Mouse (Mus musculus): ENCODE measurements around the gene Nod2.
A peak's percentile ranks its signal among the peaks of the same experiment; 100 is the strongest.

The Nod2 gene

GRCm38 (mm10) chr8:88646837-88647778 is at the start of gene Nod2:
Nod2 (plus strand) TSS chr8:88647315.
- DNase-seq (ENCODE audit: low spot score) = peak; percentile 80

- no peak for DNase-seq (ENCODE audit: low spot score)
Measured at GRCm38 (mm10) chr8:88598578-88598977, 48.5 kb upstream of the Nod2 start.

GRCm38 (mm10) chr8:88599491-88599890 is 47.6 kb upstream of the Nod2 start:
- no peak for DNase-seq (ENCODE audit: low spot score)

DNA sequence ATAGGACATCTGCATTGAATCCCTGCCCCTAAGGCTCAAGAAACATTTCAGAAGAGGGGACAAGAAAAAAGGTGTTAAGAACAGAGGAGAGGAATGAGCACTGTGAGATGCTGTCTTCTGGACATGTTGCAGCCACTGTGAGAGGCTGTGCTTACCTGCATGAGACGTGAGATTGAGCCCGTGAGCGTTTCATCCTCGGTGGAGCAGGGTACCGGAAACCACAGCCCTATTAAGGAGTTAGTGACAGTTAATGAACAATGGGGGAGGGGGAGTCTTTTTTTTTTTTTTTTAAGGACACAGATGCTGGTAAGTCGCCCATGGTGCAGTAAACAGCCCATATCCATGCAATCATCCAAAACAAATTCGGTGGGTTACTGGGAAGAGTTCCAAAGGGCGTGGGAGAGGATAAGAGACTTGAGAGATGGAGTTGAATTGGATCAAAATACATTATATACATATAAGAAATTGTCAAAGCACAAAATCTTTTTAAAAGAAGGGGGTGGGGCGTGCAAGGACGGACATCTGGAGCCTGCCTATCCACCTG is 43.6 kb upstream of the Nod2 start:
- DNase-seq (ENCODE audit: low spot score) = no peak

DNA sequence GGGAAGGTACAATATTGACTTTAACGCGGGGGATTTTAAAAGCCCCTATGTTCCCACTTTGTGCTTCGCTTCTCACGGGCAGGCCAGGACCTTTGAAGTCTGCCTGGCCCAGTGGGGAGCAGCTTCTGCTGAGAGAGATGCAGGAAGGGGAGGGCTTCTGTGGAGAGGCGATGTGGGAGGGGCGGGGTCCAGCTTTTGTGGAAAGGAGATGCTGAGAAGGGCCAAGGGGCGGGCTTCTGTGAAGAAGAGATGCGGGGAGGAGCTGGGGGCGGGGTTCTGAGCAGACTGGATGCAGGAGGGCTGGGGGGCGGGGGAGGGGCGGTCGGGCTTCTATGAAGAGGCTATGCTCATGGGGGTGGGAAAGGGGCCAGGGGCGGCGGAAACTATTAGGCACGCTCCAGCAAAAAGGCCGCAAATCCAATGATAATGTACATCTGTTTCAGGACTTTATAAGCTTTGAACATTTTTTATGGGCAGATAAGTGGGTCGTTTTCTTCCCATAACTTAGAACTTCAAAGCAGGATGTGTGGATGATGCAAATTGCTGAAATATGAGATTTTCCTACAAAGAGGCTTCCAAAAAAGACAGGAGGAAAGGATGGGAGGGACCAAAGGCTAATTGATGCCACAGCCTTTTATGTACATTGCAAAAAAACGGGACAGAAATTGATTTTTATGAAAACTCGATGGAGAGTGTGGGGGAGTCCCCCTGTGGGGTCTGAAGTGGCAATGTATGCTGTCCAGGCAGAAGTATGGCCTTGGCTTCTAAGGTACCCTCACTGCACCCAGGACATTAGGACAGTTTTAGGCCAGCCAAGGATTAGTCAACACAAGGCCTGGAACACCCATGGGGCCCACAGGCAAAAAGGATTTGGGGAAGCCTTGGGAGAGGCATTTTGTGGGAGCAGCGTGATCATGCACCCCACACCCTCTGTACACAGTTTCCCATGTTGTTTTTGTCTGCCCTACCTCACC is 42.8 kb upstream of the Nod2 start:
- peak; percentile 53 for DNase-seq (ENCODE audit: low spot score)

GRCm38 (mm10) chr8:88605361-88606040 is 41.6 kb upstream of the Nod2 start:
- no peak for DNase-seq (ENCODE audit: low spot score)

DNA sequence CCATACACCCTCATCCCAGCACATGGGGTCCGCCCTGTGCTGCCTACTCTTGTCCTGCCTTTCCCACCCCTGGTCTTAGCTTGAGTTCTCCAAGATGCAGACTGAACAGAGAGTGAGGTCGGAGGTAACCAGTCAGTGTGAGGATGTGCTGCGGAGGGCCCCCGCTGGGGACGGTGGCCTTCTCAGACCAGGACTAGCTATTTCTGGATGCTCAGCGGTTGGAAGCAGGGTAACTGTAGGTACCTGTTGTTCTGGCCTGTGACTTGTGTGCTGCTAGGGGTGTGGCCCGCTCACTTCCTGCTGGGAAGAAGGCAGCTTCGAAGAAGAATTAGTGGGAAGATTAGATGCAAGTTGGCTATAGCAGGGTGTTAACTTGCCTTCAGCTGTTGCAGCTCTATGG is 38.1 kb upstream of the Nod2 start:
- DNase-seq (ENCODE audit: low spot score) = no peak

- no peak for DNase-seq (ENCODE audit: low spot score)
Measured at GRCm38 (mm10) chr8:88610271-88610670, 36.8 kb upstream of the Nod2 start.

GRCm38 (mm10) chr8:88614981-88615380 is 32.1 kb upstream of the Nod2 start:
- DNase-seq (ENCODE audit: low spot score) = no peak

DNA sequence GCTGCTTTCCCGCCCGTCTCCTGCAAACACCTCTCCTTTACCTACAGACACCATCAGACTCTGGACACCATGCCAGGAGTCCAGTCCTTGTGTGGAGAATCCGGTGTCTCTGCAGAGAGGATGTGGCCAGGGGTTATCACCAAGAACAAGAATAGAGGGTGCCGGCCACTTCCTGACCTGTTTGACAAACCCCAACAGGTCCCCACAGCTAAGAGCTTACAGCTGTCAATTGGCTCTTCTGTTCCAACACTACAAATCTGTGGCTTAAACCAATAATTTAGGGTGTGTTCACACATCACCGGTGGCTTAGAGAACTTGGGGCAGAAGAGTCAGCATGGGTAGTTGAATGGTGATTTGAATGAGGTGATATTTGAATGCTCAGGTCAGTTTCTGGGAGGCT is 28.5 kb upstream of the Nod2 start:
- DNase-seq (ENCODE audit: low spot score) = no peak

DNA sequence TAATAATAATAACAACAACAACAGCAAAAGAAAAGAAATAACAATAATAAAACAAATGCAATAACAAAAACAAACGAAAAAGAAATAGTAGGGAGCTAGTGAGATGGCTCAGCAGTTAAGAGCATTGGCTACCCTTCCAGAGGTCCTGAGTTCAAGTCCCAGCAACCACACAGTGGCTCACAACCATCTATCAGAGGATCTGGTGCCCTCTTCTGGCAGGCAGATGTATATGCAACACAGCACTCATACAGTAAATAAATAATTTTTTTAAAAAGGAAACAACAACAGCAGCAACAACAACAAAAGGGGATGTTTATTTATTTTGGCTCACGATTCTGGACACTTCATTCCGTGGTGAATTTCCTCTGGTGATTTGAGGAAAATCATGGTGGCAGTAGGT is 27.6 kb upstream of the Nod2 start:
- no peak for DNase-seq (ENCODE audit: low spot score)

DNA sequence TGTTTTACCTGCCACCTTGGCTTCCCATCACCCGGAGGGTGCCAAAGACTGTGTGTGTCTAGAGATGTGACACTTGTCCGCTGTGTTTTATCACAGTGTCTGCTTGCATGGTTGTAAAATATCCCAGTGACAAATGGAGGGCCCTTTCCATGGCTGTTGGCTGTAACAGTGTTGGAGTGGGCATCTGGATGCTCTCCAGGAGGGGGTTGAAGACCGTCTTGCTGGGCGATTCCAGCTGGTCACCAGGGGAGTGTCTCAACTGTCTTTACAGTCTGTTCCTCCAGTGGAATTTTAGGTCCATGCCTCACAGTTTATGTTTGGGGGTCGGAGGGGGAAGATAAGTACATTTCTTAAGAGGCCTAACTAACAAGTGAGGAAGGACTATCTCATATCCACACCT is 26.2 kb upstream of the Nod2 start:
- no peak for DNase-seq (ENCODE audit: low spot score)

GRCm38 (mm10) chr8:88621408-88621807 is 25.7 kb upstream of the Nod2 start:
- peak; percentile 71 for DNase-seq (ENCODE audit: low spot score)

GRCm38 (mm10) chr8:88623351-88623750 is 23.8 kb upstream of the Nod2 start:
- DNase-seq (ENCODE audit: low spot score) = no peak

- DNase-seq (ENCODE audit: low spot score) = no peak
Measured at GRCm38 (mm10) chr8:88624276-88624675, 22.8 kb upstream of the Nod2 start.

GRCm38 (mm10) chr8:88626433-88626832 is 20.7 kb upstream of the Nod2 start:
- DNase-seq (ENCODE audit: low spot score) = no peak

DNA sequence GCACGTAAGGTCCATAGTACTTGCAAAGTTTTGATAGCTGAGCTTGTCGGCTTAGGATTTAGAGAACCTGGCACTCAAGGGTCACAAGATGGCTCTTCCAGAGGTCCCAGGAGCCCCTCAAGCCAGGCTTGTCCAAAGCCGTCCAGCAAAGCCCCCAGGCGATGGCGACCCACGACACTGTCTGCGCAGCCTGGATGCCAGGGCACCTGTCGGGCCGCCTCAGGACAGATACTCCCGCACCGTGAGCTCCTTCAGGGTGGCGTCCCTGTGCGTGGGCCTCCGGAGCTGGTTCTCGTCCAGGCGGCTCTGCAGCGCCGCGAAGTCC is 20.2 kb upstream of the Nod2 start:
- no peak for DNase-seq (ENCODE audit: low spot score)

DNA sequence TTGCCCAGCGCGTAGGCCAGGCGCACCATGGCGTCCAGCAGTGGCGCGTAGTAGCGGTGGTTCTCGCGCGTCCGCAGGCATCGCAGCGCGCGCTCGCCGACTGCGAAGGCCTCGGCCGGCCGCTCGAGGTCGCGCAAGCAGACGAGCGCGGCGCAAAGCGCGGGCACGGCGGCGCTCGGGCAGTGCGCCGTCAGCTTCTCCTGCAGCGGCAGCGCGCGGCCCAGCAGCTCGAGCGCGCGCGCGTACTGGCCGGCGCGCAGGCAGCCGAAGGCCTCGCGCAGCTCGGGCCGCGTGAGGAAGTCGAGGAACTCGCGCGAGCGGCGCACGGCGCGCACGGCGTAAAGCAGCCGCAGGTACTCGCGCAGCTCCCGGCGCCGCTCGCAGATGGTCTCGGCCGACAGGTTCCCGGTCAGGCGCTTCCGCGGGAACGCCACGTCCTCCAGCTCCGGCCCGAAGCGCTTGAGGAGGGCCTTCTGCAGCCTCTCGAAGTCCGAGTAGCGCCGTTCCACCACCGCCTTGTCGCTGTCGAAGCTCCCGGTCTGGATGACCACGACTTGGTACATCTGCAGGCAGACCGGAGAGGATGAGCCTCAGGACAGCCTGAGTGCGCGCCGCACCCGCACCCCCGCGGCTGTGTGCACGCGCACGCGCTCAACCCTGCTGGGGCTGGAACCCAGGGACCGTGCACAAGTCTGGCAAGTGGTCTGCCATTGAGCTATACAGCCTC is 19.7 kb upstream of the Nod2 start:
- peak; percentile 60 for DNase-seq (ENCODE audit: low spot score)

GRCm38 (mm10) chr8:88628001-88628774 is 18.9 kb upstream of the Nod2 start:
- no peak for DNase-seq (ENCODE audit: low spot score)

GRCm38 (mm10) chr8:88630225-88630624 is 16.9 kb upstream of the Nod2 start:
- no peak for DNase-seq (ENCODE audit: low spot score)

GRCm38 (mm10) chr8:88631081-88631480 is 16.0 kb upstream of the Nod2 start:
- no peak for DNase-seq (ENCODE audit: low spot score)

Data from urinary bladder, postnatal 25 days (tissue).